Mouse (Mus musculus) CH12.LX (cell line): ENCODE data around the gene Tbc1d22b. TPM values are rescaled to one million over a fixed set of nuclear protein-coding genes. Genes with fewer than 3 reads are reported as not detected.
"Not testable (repeated sequence)": the region's sequence is repeated elsewhere in the genome, so short reads cannot be mapped to it uniquely, and the experiment has no call there.

ENCODE experiments used
- DNase-seq: peaks from one replicate; pipeline ENCODE4 v3.0.0-alpha.2; 2013; ENCODE audit errors: extremely low read depth
- H3K27ac ChIP-seq: 2 replicates; pipeline ENCODE4 v1.5.1; 2012; ENCODE audit warnings: low read depth, mild to moderate bottlenecking, control low read depth, moderate library complexity; ENCODE audit not compliant: insufficient read depth
- H3K27me3 ChIP-seq: replicated peaks from 2 replicates; pipeline ENCODE3; 2012; ENCODE audit warnings: inconsistent platforms
- H3K36me3 ChIP-seq, 2 experiments: replicated peaks in 1 of 2; 2 replicates each; pipeline versions ENCODE3 to v1.6.1; 2012; ENCODE audit warnings: inconsistent platforms in 1 of 2, low read length in 1 of 2, mild to moderate bottlenecking in 1 of 2, mixed read lengths in 1 of 2, moderate library complexity in 1 of 2; ENCODE audit not compliant: control insufficient read depth in 1 of 2, insufficient read depth in 1 of 2
- H3K4me1 ChIP-seq, 2 experiments: 2 replicates each; pipeline ENCODE4 v1.6.1; 2012; ENCODE audit warnings: inconsistent platforms in 1 of 2, moderate library complexity in 1 of 2; ENCODE audit not compliant: insufficient read depth in 2 of 2, control insufficient read depth in 1 of 2
- H3K4me2 ChIP-seq: 2 replicates; pipeline ENCODE4 v1.6.1; 2012; ENCODE audit warnings: low read depth, mild to moderate bottlenecking, control low read depth; ENCODE audit not compliant: poor library complexity, insufficient read depth, severe bottlenecking
- H3K4me3 ChIP-seq, 3 experiments: fragments of 150-350 bp in 1 of 3; sonication (generic) in 1 of 3; replicated peaks in 1 of 3; 2 replicates each; pipeline versions ENCODE3 to v1.5.1; 2011 to 2012; ENCODE audit warnings: low read depth in 2 of 3, low read length in 2 of 3, mild to moderate bottlenecking in 2 of 3, moderate library complexity in 2 of 3, control low read depth in 1 of 3, improper control_type of control experiment in 1 of 3, inconsistent platforms in 1 of 3, mixed read lengths in 1 of 3; ENCODE audit not compliant: poor library complexity in 1 of 3
- H3K79me2 ChIP-seq: replicated peaks from 2 replicates; pipeline ENCODE4 v1.6.1; 2012; ENCODE audit warnings: mild to moderate bottlenecking, moderate library complexity; ENCODE audit not compliant: control insufficient read depth, poor library complexity, insufficient read depth, severe bottlenecking; ENCODE audit errors: extremely low read depth
- H3K9ac ChIP-seq: 2 replicates; pipeline ENCODE4 v1.6.1; 2012; ENCODE audit warnings: low read depth, mild to moderate bottlenecking, control low read depth, moderate library complexity; ENCODE audit not compliant: insufficient read depth
- H3K9me3 ChIP-seq: replicated peaks from 2 replicates; pipeline ENCODE3; 2012; ENCODE audit warnings: low read length, inconsistent platforms, mixed read lengths
- BHLHE40 ChIP-seq: IDR thresholded peaks from 2 replicates; pipeline ENCODE4 v1.6.1; 2011; ENCODE audit warnings: mild to moderate bottlenecking, low read depth, low read length, improper control_type of control experiment
- CHD1 ChIP-seq: IDR thresholded peaks from 2 replicates; pipeline ENCODE4 v1.6.1; 2012; ENCODE audit warnings: low read depth, low read length, improper control_type of control experiment, inconsistent platforms
- CHD2 ChIP-seq: IDR thresholded peaks from 2 replicates; pipeline ENCODE4 v1.6.1; 2011; ENCODE audit warnings: low read length, improper control_type of control experiment
- CTCF ChIP-seq, 2 experiments: IDR thresholded peaks in 1 of 2; conservative IDR thresholded peaks in 1 of 2; 2 replicates each; pipeline ENCODE4 v1.5.1; 2011 to 2012; ENCODE audit warnings: low read depth in 2 of 2, low read length in 2 of 2, improper control_type of control experiment in 1 of 2, inconsistent platforms in 1 of 2, mild to moderate bottlenecking in 1 of 2, moderate library complexity in 1 of 2
- E2F4 ChIP-seq: IDR thresholded peaks from 2 replicates; pipeline ENCODE4 v1.6.1; 2011; ENCODE audit warnings: low read depth, low read length, improper control_type of control experiment; ENCODE audit not compliant: insufficient replicate concordance
- ELF1 ChIP-seq: IDR thresholded peaks from 2 replicates; pipeline ENCODE4 v1.6.1; 2014; ENCODE audit warnings: low read depth, mild to moderate bottlenecking, inconsistent platforms, low read length, improper control_type of control experiment
- EP300 ChIP-seq: IDR thresholded peaks from 2 replicates; pipeline ENCODE4 v1.6.1; 2011; ENCODE audit warnings: low read length, improper control_type of control experiment
- ETS1 ChIP-seq: conservative IDR thresholded peaks from 2 replicates; pipeline ENCODE4 v1.6.1; 2012; ENCODE audit warnings: low read depth, mild to moderate bottlenecking, inconsistent platforms, low read length, improper control_type of control experiment, moderate library complexity
- GABPA ChIP-seq: IDR thresholded peaks from 2 replicates; pipeline ENCODE4 v1.6.1; 2012; ENCODE audit warnings: low read depth, low read length, improper control_type of control experiment, inconsistent platforms; ENCODE audit not compliant: insufficient replicate concordance
- HCFC1 ChIP-seq: IDR thresholded peaks from 2 replicates; pipeline ENCODE4 v1.6.1; 2012; ENCODE audit warnings: low read depth, mild to moderate bottlenecking, inconsistent platforms, low read length, improper control_type of control experiment
- IRF4 ChIP-seq: IDR thresholded peaks from 2 replicates; pipeline ENCODE4 v1.6.1; 2014; ENCODE audit warnings: low read depth, mild to moderate bottlenecking, inconsistent platforms, low read length, improper control_type of control experiment
- KAT2A ChIP-seq: IDR thresholded peaks from 2 replicates; pipeline ENCODE4 v1.6.1; 2012; ENCODE audit warnings: low read length, improper control_type of control experiment, inconsistent platforms; ENCODE audit not compliant: insufficient replicate concordance
- MAX ChIP-seq: IDR thresholded peaks from 2 replicates; pipeline ENCODE4 v1.6.1; 2011; ENCODE audit warnings: low read length, improper control_type of control experiment
- MAZ ChIP-seq: IDR thresholded peaks from 2 replicates; pipeline ENCODE4 v1.6.1; 2012; ENCODE audit warnings: low read depth, mild to moderate bottlenecking, inconsistent platforms, low read length, improper control_type of control experiment, moderate library complexity
- MEF2A ChIP-seq: IDR thresholded peaks from 2 replicates; pipeline ENCODE4 v1.6.1; 2014; ENCODE audit warnings: low read depth, mild to moderate bottlenecking, inconsistent platforms, low read length, improper control_type of control experiment, borderline replicate concordance
- MXI1 ChIP-seq: IDR thresholded peaks from 2 replicates; pipeline ENCODE4 v1.6.1; 2011; ENCODE audit warnings: mild to moderate bottlenecking, low read depth, low read length, improper control_type of control experiment
- MYC ChIP-seq: IDR thresholded peaks from 2 replicates; pipeline ENCODE4 v1.6.1; 2011; ENCODE audit warnings: low read depth, mild to moderate bottlenecking, improper control_type of control experiment, low read length
- NELFE ChIP-seq: IDR thresholded peaks from 2 replicates; pipeline ENCODE4 v1.6.1; 2011; ENCODE audit warnings: low read depth, low read length, improper control_type of control experiment
- NRF1 ChIP-seq: IDR thresholded peaks from 2 replicates; pipeline ENCODE4 v1.6.1; 2014; ENCODE audit warnings: low read depth, mild to moderate bottlenecking, inconsistent platforms, low read length, improper control_type of control experiment, moderate library complexity
- PAX5 ChIP-seq: IDR thresholded peaks from 2 replicates; pipeline ENCODE4 v1.6.1; 2012; ENCODE audit warnings: low read length, inconsistent platforms, mixed read lengths
- POLR2A ChIP-seq: IDR thresholded peaks from 2 replicates; pipeline ENCODE4 v1.6.1; 2011; ENCODE audit warnings: low read depth, mild to moderate bottlenecking, improper control_type of control experiment, low read length
- POLR2AphosphoS2 ChIP-seq: IDR thresholded peaks from 2 replicates; pipeline ENCODE4 v1.6.1; 2011; ENCODE audit warnings: low read depth, low read length, improper control_type of control experiment
- RAD21 ChIP-seq: IDR thresholded peaks from 2 replicates; pipeline ENCODE4 v1.6.1; 2011; ENCODE audit warnings: low read depth, mild to moderate bottlenecking, low read length, improper control_type of control experiment, moderate library complexity
- SMC3 ChIP-seq: IDR thresholded peaks from 2 replicates; pipeline ENCODE4 v1.6.1; 2011; ENCODE audit warnings: low read depth, low read length, improper control_type of control experiment
- TBP ChIP-seq: conservative IDR thresholded peaks from 2 replicates; pipeline ENCODE4 v1.6.1; 2011; ENCODE audit warnings: low read depth, low read length, improper control_type of control experiment
- UBTF ChIP-seq: IDR thresholded peaks from 2 replicates; pipeline ENCODE4 v1.6.1; 2012; ENCODE audit warnings: low read depth, mild to moderate bottlenecking, inconsistent platforms, low read length, improper control_type of control experiment, moderate library complexity
- USF1 ChIP-seq: IDR thresholded peaks from 2 replicates; pipeline ENCODE4 v1.6.1; 2014; ENCODE audit warnings: low read depth, mild to moderate bottlenecking, inconsistent platforms, low read length, improper control_type of control experiment
- USF2 ChIP-seq: conservative IDR thresholded peaks from 2 replicates; pipeline ENCODE4 v1.6.1; 2011; ENCODE audit warnings: low read depth, low read length, improper control_type of control experiment
- ZKSCAN1 ChIP-seq: IDR thresholded peaks from 2 replicates; pipeline ENCODE4 v1.6.1; 2012; ENCODE audit warnings: low read depth, inconsistent platforms, low read length, improper control_type of control experiment, borderline replicate concordance
- ZMIZ1 ChIP-seq: IDR thresholded peaks from 2 replicates; pipeline ENCODE4 v1.6.1; 2012; ENCODE audit warnings: low read depth, mild to moderate bottlenecking, inconsistent platforms, low read length, improper control_type of control experiment
- ZNF384 ChIP-seq: IDR thresholded peaks from 2 replicates; pipeline ENCODE4 v1.6.1; 2012; ENCODE audit warnings: low read depth, low read length, improper control_type of control experiment, inconsistent platforms
- dilution Hi-C: fragments of 300-500 bp; cut with MboI; formaldehyde crosslinking; loops from 2 replicates; pipeline ENCODE4 v1.14.3; 2020; ENCODE audit warnings: low sequenced_read_pairs; ENCODE audit not compliant: extremely low pct_unique_long_range_greater_than_20kb, extremely low pct_ligation_motif_present
- in situ Hi-C: fragments of 300-500 bp; cut with MboI; formaldehyde crosslinking; loops from 3 replicates; pipeline ENCODE4 v1.14.3; 2019; ENCODE audit warnings: low sequenced_read_pairs, low pct_ligation_motif_present, low pct_unique_long_range_greater_than_20kb, mixed read lengths
- polyA plus RNA-seq: library from polyadenylated mRNA; unstranded; fragments of >175 nt; gene quantifications from 2 replicates; pipeline ENCODE4 v1.2.1, GENCODE M21; 2012; ENCODE audit warnings: low read depth; ENCODE audit not compliant: insufficient read length
- total RNA-seq, 2 experiments: library from RNA; depleted of rRNA; stranded (reverse); fragments of 300-350 nt in 1 of 2; fragments of >200 nt in 1 of 2; gene quantifications; 2 replicates each; pipeline ENCODE4 v1.2.3; 2012 to 2014

Gene Tbc1d22b
- total and polyA plus RNA-seq, 3 experiments = 3.8 to 17.3 (median 6.6) TPM

DNA sequence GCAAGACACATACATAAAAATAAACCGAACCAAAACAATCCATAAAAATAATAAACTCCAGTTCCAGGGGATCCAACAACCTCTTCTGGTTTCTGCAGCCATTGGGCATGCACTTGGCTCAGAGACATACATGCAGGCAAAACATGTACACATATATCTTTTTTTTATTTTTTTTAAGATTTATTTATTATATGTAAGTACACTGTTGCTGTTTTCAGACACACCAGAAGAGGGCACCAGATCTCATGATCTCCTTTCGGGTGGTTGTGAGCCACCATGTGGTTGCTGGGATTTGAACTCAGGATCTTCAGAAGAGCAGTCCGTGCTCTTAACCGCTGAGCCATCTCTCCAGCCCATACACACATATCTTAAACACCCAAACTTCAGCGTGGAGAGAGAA is 63.9 kb downstream of the Tbc1d22b start:
- in situ Hi-C loops = loop anchor here (25.0 kb wide), 1 partner anchor 249 kb away; no protein-coding TSS in a partner anchor
- Histone ChIP-seq H3K79me2 (peaks cover 29% of the 10 kb centered on the region), H3K36me3 (peaks cover 3 to 20% of the 10 kb centered on the region in 2 experiments), H3K4me1 (peaks cover 5 to 26% of the 10 kb centered on the region in 2 experiments)
- H3K27me3 ChIP-seq, H3K4me2 ChIP-seq, DNase-seq, H3K9me3 ChIP-seq, H3K27ac ChIP-seq, H3K4me3 ChIP-seq, dilution Hi-C loops, H3K9ac ChIP-seq: not testable (repeated sequence)

DNA sequence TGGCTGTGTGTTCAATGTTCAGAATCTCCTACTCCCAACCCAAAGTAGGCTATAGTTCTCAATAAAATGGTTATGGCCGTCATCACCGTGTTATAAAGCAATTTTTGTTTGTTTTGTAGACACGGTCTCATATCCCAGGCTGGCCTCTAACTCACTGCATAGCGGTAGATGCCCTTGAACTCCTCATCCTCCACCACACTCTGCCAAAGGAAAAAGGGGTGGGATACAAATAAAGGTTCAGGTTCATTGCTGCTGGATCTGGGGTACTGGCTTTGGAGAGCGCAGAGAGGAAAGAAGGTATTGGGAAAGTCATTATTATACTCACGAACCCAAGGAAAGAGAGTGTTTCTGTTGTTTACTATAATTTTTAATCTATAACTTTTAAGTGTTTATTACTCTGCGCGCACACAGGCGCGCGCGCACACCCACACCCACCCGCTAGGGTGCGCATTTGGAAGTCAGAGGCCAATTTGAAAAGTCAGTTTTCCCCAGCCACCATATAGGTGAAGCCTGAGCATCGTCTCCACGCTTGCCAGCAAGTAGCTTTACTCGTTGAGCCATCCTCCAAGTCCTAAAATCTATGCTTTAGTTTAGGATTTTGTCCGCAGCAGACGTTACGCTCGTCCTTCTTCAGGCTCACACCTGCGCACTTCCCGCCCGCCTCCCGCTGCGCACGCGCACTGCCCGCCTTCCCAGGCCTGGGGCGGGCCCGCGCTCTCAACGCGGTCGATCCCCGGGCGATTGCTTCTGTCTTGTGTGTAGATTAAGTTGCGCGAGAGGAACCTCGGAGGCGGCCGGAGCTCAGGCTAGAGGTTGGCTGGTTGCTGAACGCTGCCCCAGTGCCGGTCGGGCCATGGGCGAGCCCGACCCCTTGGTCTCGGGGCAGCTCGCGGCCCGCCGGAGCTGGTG is 64.8 kb downstream of the Tbc1d22b start, which contains the start of the genes Rnf8 and Gm28043:
TSS of gene Rnf8 (plus strand) at position 676 of the 909 bp plus-strand sequence.
TSS of gene Gm28043 (plus strand) at position 762 of the 909 bp plus-strand sequence.
- Histone ChIP-seq H3K4me1 (peaks cover 5 to 26% of the 10 kb centered on the region in 2 experiments), H3K4me2 (peak within 1 kb of the TSS; percentile 88), H3K4me3 (peak within 1 kb of the TSS; percentile 81 to 94 (median 85)), H3K27me3 (no peaks in the 10 kb centered on the region), H3K27ac (peak within 1 kb of the TSS; percentile 76), H3K79me2 (peaks cover 29% of the 10 kb centered on the region), H3K9me3 (no peaks in the 10 kb centered on the region), H3K36me3 (peaks cover 6 to 27% of the 10 kb centered on the region in 2 experiments), H3K9ac (peak within 1 kb of the TSS; percentile 78)
- DNase-seq = peak; percentile 93
- in situ Hi-C loops (loop anchor here (25.0 kb wide), 1 partner anchor 248 kb away; no protein-coding TSS in a partner anchor), dilution Hi-C loops (no loop called here)
- TF ChIP-seq GABPA (no peak), TBP (no peak), PAX5 (no peak), CHD2 (peak; percentile 91), KAT2A (0 out of 2 replicates have a peak, but pooled peaks have one; percentile 63), MAX (peak; percentile 82), ETS1 (no peak), EP300 (no peak), POLR2AphosphoS2 (peak; percentile 75; the same call in 1 of the 2 replicates), POLR2A (peak; percentile 89), MEF2A (peak; percentile 43; the same call in 1 of the 2 replicates), E2F4 (peak; percentile 81; the same call in 1 of the 2 replicates), USF2 (no peak), MAZ (no peak), CHD1 (no peak), MYC (0 out of 2 replicates have a peak, but pooled peaks have one; percentile 66), UBTF (no peak), SMC3 (no peak), BHLHE40 (no peak), NELFE (peak; percentile 94), ZNF384 (no peak), USF1 (no peak), MXI1 (peak; percentile 56; the same call in 1 of the 2 replicates), NRF1 (peak; percentile 99), ELF1 (peak; percentile 84), IRF4 (0 out of 2 replicates have a peak, but pooled peaks have one; percentile 24), ZMIZ1 (peak; percentile 80), ZKSCAN1 (no peak), HCFC1 (peak; percentile 79), RAD21 (no peak), CTCF (conservative IDR thresholded peaks at IDR 0.05 in 1 of 2, IDR thresholded peaks at IDR 0.05 in 1 of 2; ENCODE audit: low read depth in 2 of 2, low read length in 2 of 2) (peak; percentile 40 to 69; a peak in 3 of 4 replicates)
